Mouse (Mus musculus): ENCODE results near the gene Chtf18. TPM values are rescaled to one million over a fixed set of nuclear protein-coding genes. Genes with fewer than 3 reads are reported as not detected.

Chtf18 gene
- polyA plus RNA-seq, 1 experiment from 2014 or later = 41.2 TPM

DNA sequence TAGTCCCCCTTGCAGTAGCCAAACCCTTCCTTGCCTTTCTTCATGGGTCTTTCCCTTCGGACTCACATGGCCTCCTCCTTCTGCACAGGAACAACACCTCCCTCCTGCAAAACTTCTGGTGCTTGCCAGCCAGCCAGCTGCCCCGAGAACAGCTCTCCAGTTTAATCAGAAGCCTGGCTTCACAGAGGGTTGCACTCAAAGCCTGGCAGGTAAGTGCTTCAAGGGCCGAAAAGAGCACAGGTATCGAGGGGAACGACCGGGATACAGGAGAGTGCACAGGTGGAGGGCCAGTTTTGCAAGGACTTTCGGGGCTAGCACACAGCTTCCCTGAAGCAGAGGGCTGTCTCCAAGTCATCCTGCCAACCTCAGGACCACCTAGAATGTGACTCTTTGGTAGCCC, 11.6 kb upstream of the Chtf18 start:
- no peak for ATAC-seq (ENCODE audit: low FRiP score, low TSS enrichment)
- no peak overlapping the region for H3K4me3 ChIP-seq (ENCODE audit: low read length)
- no peak overlapping the region for H3K4me2 ChIP-seq (replicated peaks; ENCODE audit: low read depth, low read length)
- 77% methylated on average over 7 of the region's 7 CpGs for WGBS
- no peak overlapping the region for H3K9ac ChIP-seq (replicated peaks; ENCODE audit: low read length)
- no peaks in the 10 kb centered on the region for H3K4me1 ChIP-seq (ENCODE audit: insufficient read depth, low read length)
- H3K27ac ChIP-seq (ENCODE audit: low read length) = no peak overlapping the region
- no peaks in the 10 kb centered on the region for H3K27me3 ChIP-seq (ENCODE audit: insufficient read depth, low read length)
- H3K36me3 ChIP-seq (ENCODE audit: insufficient read depth, low read length) = no peaks in the 10 kb centered on the region
- no peaks in the 10 kb centered on the region for H3K9me3 ChIP-seq (ENCODE audit: low read length)

DNA sequence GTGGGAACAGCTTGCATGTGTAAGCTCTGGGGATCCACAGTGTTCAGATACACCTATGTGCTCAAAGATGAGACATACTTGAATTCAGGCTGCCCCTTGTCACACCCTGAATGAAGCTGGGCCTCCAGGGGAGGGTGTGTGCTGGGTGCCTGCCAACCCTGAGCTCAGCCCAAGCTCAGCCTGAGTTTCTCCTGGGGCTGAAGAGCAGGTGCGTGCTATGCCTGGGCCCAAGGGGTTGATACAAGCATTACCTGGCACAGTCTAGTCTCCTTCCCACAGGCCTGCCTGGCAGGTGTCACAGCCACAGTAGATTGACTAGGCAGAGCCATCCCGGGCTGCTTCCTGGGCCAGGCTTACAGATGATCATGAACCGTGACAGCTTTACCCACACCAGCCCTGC, 8.5 kb upstream of the Chtf18 start, which contains the start of gene Mslnl:
TSS of gene Mslnl (plus strand) at position 298 of the 400 bp plus-strand sequence.
- no peak for ATAC-seq (ENCODE audit: low FRiP score, low TSS enrichment)
- H3K27ac ChIP-seq (ENCODE audit: low read length) = no peak within 1 kb of the TSS
- H3K36me3 ChIP-seq (ENCODE audit: insufficient read depth, low read length) = 0 out of 2 replicates have a peak, but pooled peaks cover 4% of the 10 kb centered on the region
- H3K9ac ChIP-seq (replicated peaks; ENCODE audit: low read length) = no peak within 1 kb of the TSS; the same call in 1 of the 2 replicates
- no peaks in the 10 kb centered on the region for H3K9me3 ChIP-seq (ENCODE audit: low read length)
- H3K4me1 ChIP-seq (ENCODE audit: insufficient read depth, low read length) = no peaks in the 10 kb centered on the region
- no peak within 1 kb of the TSS for H3K4me3 ChIP-seq (ENCODE audit: low read length)
- no peak within 1 kb of the TSS for H3K4me2 ChIP-seq (replicated peaks; ENCODE audit: low read depth, low read length)
- WGBS = 54% methylated on average over 3 of the region's 3 CpGs
- no peaks in the 10 kb centered on the region for H3K27me3 ChIP-seq (ENCODE audit: insufficient read depth, low read length)

DNA sequence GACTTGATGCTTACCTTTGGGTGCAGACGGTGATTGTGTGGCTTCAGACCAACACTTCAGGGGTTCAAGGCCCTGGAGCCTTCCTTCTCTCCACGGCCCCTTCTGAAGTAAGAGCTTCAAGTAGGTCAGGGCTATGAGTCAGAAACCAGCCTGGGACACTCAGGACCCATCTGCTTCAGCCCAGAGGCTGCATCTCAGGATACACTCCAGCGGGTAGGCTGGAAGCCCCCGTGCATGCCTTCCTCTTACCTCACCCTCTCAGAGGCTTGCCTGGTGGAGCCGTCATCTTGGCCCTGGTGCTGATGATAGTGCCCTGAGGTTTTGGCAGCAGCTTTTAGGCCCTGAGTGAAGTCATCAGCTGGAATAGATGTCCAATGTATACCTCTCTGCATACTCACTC, 8.0 kb upstream of the Chtf18 start:
- Histone ChIP-seq H3K9me3 (ENCODE audit: low read length) (no peaks in the 10 kb centered on the region), H3K27me3 (ENCODE audit: insufficient read depth, low read length) (no peaks in the 10 kb centered on the region), H3K4me1 (ENCODE audit: insufficient read depth, low read length) (no peaks in the 10 kb centered on the region), H3K9ac (replicated peaks; ENCODE audit: low read length) (no peak overlapping the region), H3K4me3 (ENCODE audit: low read length) (no peak overlapping the region), H3K4me2 (replicated peaks; ENCODE audit: low read depth, low read length) (no peak overlapping the region), H3K36me3 (ENCODE audit: insufficient read depth, low read length) (peaks cover 8% of the 10 kb centered on the region; the same call in 1 of the 2 replicates), H3K27ac (ENCODE audit: low read length) (no peak overlapping the region)
- no peak for ATAC-seq (ENCODE audit: low FRiP score, low TSS enrichment)
- WGBS = 81% methylated on average over 5 of the region's 5 CpGs

DNA sequence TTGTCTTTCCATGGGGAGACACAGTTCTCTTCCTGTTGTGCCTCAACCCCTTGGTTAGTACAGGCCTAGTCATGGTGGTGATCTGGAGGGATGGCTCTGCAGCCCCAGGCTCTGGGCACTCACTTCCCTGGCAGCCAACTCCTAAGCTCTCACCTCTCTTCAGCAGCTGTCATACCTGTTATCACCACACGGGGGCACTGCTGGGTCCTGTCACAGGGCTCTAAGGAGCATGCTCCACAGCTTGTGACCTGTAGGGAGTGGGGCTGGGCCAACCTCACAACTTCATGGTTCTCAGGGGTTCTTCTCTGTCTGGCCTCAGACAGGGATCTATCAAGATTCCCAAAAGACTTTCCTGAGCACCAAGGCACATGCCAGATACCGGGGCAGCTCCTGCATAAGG, 4.9 kb upstream of the Chtf18 start:
- Histone ChIP-seq H3K4me3 (ENCODE audit: low read length) (no peak overlapping the region), H3K4me2 (replicated peaks; ENCODE audit: low read depth, low read length) (no peak overlapping the region), H3K9me3 (ENCODE audit: low read length) (no peaks in the 10 kb centered on the region), H3K9ac (replicated peaks; ENCODE audit: low read length) (no peak overlapping the region), H3K4me1 (ENCODE audit: insufficient read depth, low read length) (peaks cover 9% of the 10 kb centered on the region), H3K27me3 (ENCODE audit: insufficient read depth, low read length) (no peaks in the 10 kb centered on the region), H3K27ac (ENCODE audit: low read length) (no peak overlapping the region), H3K36me3 (ENCODE audit: insufficient read depth, low read length) (peaks cover 11% of the 10 kb centered on the region; the same call in 1 of the 2 replicates)
- WGBS = 21% methylated on average over 2 of the region's 2 CpGs
- no peak for ATAC-seq (ENCODE audit: low FRiP score, low TSS enrichment)

DNA sequence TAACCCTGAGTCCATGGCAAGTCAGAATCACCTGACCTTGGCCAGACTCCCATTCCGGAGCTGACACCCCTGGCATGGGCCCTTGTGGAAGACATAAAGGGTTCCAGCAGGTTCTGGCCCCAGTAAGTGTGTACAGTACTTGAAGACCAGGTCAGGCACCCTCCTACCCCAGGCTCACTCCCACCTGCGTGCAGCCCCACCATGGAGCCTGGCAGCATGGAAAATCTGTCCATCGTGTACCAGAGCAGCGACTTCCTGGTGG, 721 bp upstream of the Chtf18 start:
- Histone ChIP-seq H3K4me2 (replicated peaks; ENCODE audit: low read depth, low read length) (peak overlapping the region; percentile 94), H3K4me3 (ENCODE audit: low read length) (peak overlapping the region; percentile 64), H3K9me3 (ENCODE audit: low read length) (no peaks in the 10 kb centered on the region), H3K27me3 (ENCODE audit: insufficient read depth, low read length) (no peaks in the 10 kb centered on the region), H3K27ac (ENCODE audit: low read length) (0 out of 2 replicates have a peak overlapping the region, but pooled peaks have one; percentile 49), H3K9ac (replicated peaks; ENCODE audit: low read length) (peak overlapping the region; percentile 80), H3K36me3 (ENCODE audit: insufficient read depth, low read length) (peaks cover 17% of the 10 kb centered on the region; the same call in 1 of the 2 replicates), H3K4me1 (ENCODE audit: insufficient read depth, low read length) (peaks cover 19% of the 10 kb centered on the region)
- WGBS = 20% methylated on average over 4 of the region's 4 CpGs
- peak; percentile 5 for ATAC-seq (ENCODE audit: low FRiP score, low TSS enrichment)

DNA sequence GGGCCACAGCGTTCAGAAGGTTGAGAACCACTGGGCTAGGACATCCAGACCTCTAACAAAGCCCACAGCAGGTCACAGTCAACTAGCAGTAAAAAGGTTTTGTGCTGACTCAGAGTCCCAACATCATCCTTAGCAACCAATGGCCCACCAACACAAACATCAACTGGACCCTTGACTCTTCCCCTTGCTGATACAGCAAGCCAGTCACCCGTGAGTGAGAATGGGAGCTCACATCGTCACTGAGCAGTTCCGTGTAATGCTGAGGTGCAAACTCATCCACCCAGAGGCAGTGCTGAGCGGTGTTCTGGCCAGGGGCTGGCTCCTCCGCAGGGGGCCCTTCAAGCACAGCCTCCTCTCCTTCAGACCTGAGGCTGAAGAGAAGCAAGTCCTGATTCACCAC, 2.0 kb downstream of the Chtf18 start:
- WGBS = 83% methylated on average over 6 of the region's 6 CpGs
- Histone ChIP-seq H3K9ac (replicated peaks; ENCODE audit: low read length) (0 out of 2 replicates have a peak overlapping the region, but pooled peaks have one; percentile 14), H3K9me3 (ENCODE audit: low read length) (no peaks in the 10 kb centered on the region), H3K4me1 (ENCODE audit: insufficient read depth, low read length) (peaks cover 19% of the 10 kb centered on the region), H3K4me2 (replicated peaks; ENCODE audit: low read depth, low read length) (no peak overlapping the region), H3K27ac (ENCODE audit: low read length) (no peak overlapping the region), H3K27me3 (ENCODE audit: insufficient read depth, low read length) (no peaks in the 10 kb centered on the region), H3K4me3 (ENCODE audit: low read length) (no peak overlapping the region), H3K36me3 (ENCODE audit: insufficient read depth, low read length) (peaks cover 26% of the 10 kb centered on the region)
- no peak for ATAC-seq (ENCODE audit: low FRiP score, low TSS enrichment)

DNA sequence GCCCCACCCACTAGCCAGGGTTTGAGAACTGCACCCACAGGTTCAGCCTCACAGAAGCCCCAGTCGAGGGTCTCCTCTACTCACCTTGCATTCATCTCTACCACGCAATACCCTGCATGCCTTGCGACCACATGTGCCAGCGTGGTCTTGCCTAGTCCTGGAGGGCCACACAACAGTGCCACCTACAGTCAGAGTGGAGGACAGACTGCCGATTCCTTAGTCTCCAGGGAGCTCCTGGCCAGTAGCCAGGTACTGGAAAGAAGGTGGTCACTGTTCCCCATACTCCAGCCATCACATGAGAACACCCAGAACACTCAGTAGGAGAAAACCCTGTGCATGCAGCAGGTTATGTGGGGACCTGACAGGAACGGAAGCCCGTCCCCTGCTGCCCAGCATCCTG, 3.3 kb downstream of the Chtf18 start:
- 80% methylated on average over 7 of the region's 7 CpGs for WGBS
- Histone ChIP-seq H3K4me3 (ENCODE audit: low read length) (no peak overlapping the region), H3K9ac (replicated peaks; ENCODE audit: low read length) (no peak overlapping the region), H3K9me3 (ENCODE audit: low read length) (no peaks in the 10 kb centered on the region), H3K4me1 (ENCODE audit: insufficient read depth, low read length) (peaks cover 19% of the 10 kb centered on the region), H3K27ac (ENCODE audit: low read length) (no peak overlapping the region), H3K36me3 (ENCODE audit: insufficient read depth, low read length) (peaks cover 33% of the 10 kb centered on the region), H3K27me3 (ENCODE audit: insufficient read depth, low read length) (no peaks in the 10 kb centered on the region), H3K4me2 (replicated peaks; ENCODE audit: low read depth, low read length) (no peak overlapping the region)
- ATAC-seq (ENCODE audit: low FRiP score, low TSS enrichment) = no peak

DNA sequence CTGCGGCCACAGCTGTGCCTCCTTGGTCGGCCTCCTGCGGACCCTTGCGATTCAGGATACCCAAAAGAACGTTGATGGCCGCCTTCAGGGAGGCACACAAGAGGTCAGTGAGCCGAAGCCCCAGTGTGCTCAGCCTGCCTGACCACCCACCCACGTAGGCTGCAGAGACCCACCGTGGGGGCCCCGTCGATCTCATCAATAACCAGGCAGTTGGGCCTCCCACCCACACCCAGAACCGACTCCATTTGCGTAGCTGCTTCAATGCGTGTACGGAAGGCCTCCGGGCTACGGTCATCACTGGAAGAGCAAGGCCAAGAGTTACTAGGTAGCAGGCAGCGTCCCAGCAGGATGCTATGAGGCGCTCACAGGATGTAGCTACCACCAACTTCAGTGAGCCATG, 3.7 kb downstream of the Chtf18 start:
- Histone ChIP-seq H3K9me3 (ENCODE audit: low read length) (no peaks in the 10 kb centered on the region), H3K27ac (ENCODE audit: low read length) (no peak overlapping the region), H3K4me2 (replicated peaks; ENCODE audit: low read depth, low read length) (no peak overlapping the region), H3K9ac (replicated peaks; ENCODE audit: low read length) (no peak overlapping the region), H3K4me3 (ENCODE audit: low read length) (no peak overlapping the region), H3K36me3 (ENCODE audit: insufficient read depth, low read length) (peaks cover 33% of the 10 kb centered on the region), H3K4me1 (ENCODE audit: insufficient read depth, low read length) (peaks cover 17% of the 10 kb centered on the region), H3K27me3 (ENCODE audit: insufficient read depth, low read length) (no peaks in the 10 kb centered on the region; the same call in 1 of the 2 replicates)
- 94% methylated on average over 19 of the region's 19 CpGs for WGBS
- no peak for ATAC-seq (ENCODE audit: low FRiP score, low TSS enrichment)

DNA sequence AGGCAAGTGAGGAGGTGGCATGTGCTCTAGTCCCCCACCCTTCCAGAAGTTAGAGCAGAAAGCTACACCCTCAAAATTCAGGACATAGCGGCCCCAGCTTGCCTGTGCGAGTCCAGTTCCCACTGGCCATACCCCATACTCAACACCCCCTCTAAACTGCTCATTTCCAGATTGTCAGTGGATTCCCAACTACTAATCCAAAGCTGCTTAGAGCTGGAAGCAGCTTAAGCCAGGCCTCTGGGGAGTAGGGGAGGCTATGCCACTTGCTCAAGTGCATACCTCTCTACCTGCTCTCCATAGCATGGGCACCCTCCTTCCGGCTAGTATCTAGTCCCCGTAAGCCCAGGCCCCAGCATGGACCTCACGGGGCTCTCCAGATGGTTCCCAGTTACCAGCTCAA, 5.7 kb downstream of the Chtf18 start:
- peaks cover 17% of the 10 kb centered on the region for H3K4me1 ChIP-seq (ENCODE audit: insufficient read depth, low read length)
- H3K9ac ChIP-seq (replicated peaks; ENCODE audit: low read length) = no peak overlapping the region
- whole genome bisulfite sequencing = 92% methylated on average over 5 of the region's 5 CpGs
- peaks cover 12% of the 10 kb centered on the region for H3K27me3 ChIP-seq (ENCODE audit: insufficient read depth, low read length)
- H3K4me3 ChIP-seq (ENCODE audit: low read length) = no peak overlapping the region
- peaks cover 33% of the 10 kb centered on the region for H3K36me3 ChIP-seq (ENCODE audit: insufficient read depth, low read length)
- no peak overlapping the region for H3K27ac ChIP-seq (ENCODE audit: low read length)
- no peaks in the 10 kb centered on the region for H3K9me3 ChIP-seq (ENCODE audit: low read length)
- no peak overlapping the region for H3K4me2 ChIP-seq (replicated peaks; ENCODE audit: low read depth, low read length)
- no peak for ATAC-seq (ENCODE audit: low FRiP score, low TSS enrichment)

DNA sequence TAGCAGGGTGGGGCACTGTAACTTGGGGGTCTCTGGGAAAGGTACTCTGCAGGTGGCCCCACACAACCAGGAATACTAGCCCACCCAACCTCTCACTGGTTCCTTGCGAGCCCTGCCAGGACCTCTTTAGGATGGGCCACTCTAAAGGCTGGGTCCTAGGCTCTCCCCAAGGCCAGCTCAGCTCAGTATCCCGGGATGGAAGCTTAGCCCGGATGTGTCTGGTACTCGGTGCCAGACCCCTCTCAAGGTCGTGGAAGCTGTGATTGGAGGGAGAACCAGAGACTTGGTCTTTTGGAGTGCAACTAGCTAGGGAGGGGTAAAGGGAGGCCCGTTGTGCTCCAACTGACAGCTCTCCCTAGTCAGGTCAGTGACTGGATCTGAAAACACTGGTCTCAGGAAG, 9.5 kb downstream of the Chtf18 start:
- WGBS = 11% methylated on average over 6 of the region's 6 CpGs
- Histone ChIP-seq H3K4me3 (ENCODE audit: low read length) (peak overlapping the region; percentile 44), H3K27ac (ENCODE audit: low read length) (no peak overlapping the region), H3K4me1 (ENCODE audit: insufficient read depth, low read length) (peaks cover 15% of the 10 kb centered on the region), H3K9ac (replicated peaks; ENCODE audit: low read length) (peak overlapping the region; percentile 61), H3K4me2 (replicated peaks; ENCODE audit: low read depth, low read length) (peak overlapping the region; percentile 66), H3K27me3 (ENCODE audit: insufficient read depth, low read length) (peaks cover 18% of the 10 kb centered on the region), H3K9me3 (ENCODE audit: low read length) (no peaks in the 10 kb centered on the region), H3K36me3 (ENCODE audit: insufficient read depth, low read length) (peaks cover 27% of the 10 kb centered on the region)
- ATAC-seq (ENCODE audit: low FRiP score, low TSS enrichment) = peak; percentile 27; the same call in 1 of the 2 replicates
